Mouse (Mus musculus) cerebellum, postnatal 10 days (tissue): Measurements from ENCODE around the gene Lgsn.

Experiments used
- DNase-seq, 2 experiments: peaks; one replicate each; pipeline ENCODE4 v3.0.0; 2021; ENCODE audit warnings: mixed read lengths in 2 of 2

The Lgsn gene

DNA sequence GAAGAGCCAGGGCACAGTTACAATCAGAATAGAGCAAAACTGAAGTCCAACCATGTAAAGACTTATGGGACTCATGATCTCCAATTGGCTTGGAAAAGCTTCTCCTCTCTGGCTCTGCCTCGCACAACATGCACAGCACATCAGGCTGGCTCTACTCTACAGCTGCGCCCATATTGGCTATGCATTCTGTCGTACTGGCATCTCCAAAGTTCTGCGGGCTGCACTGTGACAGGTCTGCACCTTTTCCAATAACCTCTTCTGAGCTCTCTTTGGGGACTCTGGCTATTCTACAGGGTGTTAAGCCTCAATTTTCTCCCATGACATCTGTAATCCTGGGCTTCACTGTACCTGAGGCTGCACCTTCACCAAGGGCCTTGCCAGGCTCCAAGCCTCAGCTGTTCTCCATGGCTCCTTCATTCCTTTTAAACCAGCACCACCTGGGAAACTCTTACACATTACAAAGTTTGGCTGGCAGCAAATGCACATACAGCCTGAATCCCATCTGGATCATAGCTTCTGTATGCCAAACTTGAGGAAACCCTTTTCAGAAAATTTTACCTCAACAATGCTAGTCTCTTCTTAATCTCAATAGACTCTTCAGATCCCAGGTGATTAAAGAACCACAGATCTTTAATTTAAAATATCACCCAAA is 44.5 kb downstream of the Lgsn start:
- DNase-seq: no peak

DNA sequence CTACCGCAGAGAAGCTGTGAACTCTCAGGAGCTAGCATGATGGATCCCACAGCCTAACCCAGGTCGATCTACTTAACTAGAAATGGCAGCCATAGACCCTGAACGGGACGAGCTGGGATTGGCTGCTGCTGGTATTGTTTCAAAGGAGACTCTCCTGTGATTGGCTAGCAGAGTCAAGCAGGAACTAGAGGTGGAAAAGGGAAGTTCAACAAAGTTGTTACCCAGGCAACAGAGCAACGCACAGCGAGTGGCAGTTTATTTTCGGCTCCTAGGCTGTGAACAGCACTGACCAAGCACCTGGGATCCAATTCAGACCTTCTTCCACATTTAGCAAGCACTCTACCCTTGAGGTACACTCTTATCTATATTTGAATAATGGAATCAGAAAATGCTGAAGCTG is 46.4 kb downstream of the Lgsn start, which contains the start of the genes 4931428L18Rik and Pih1d3:
Gene 4931428L18Rik (minus strand): TSS at position 121 of the 400 bp plus-strand sequence.
Gene Pih1d3 (plus strand): TSS at position 275 of the 400 bp plus-strand sequence.
- no peak for DNase-seq

DNA sequence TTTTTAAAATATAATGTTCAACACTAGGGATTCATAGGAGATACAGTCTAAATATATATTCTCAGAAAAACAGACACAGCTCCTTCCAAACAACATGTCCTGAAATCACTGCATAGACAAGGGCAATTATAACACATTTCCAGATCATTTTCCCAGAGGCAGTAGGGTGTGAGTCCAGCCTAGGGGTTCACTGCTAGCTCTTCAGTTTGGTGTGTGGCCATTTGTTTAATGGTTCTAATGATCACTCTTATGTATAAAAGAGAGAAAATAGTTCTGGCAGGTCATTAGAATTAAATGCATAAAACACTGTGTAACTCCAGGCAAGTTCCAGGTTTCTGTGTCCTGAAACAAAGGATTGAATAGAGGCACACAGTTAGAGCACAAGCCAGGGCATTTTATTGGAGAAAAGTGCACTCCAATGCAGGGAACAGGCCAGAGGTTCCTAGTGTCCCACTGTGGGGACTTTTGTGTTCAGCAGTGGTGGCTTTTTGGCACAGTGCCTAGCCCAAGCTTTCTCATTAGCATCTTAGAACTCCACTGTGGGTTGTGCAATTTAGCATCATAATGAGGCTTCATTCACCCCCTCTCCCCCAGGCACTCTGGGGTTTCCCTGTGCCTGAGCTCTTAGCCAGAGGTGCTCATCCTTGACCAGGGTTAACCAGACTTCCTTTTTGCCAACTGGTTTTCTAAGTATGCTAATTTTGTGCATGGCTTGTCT is 57.3 kb downstream of the Lgsn start:
- DNase-seq: peak; percentile 28 to 41
